Mouse (Mus musculus) intestine, postnatal 0 days (tissue): ENCODE measurements at regions not wholly inside any gene's neighbourhood (a gene's known extent, or its start where the extent isn't known, plus 50 kb on each side); places are given as distances from the start of the nearest gene placed in this dataset.

Experiments used
- ATAC-seq: fragments of 200-750 bp; cut with Nextera tagmentation; 2 replicates; pipeline ENCODE4 v1.8.0; 2017; ENCODE audit warnings: mild to moderate bottlenecking, moderate TSS enrichment, moderate library complexity
- H3K27ac ChIP-seq: fragments of 300-500 bp; sonication (generic); 2 replicates; pipeline ENCODE4 v1.5.1; 2014; ENCODE audit warnings: mild to moderate bottlenecking, low read depth, low read length, moderate library complexity
- H3K27me3 ChIP-seq: fragments of 300-500 bp; sonication (generic); replicated peaks from 2 replicates; pipeline ENCODE4 v1.6.1; 2014; ENCODE audit warnings: low read length, mixed read lengths; ENCODE audit not compliant: control insufficient read depth, insufficient read depth
- H3K36me3 ChIP-seq: fragments of 300-500 bp; sonication (generic); 2 replicates; pipeline ENCODE4 v1.6.1; 2014; ENCODE audit warnings: mild to moderate bottlenecking, moderate library complexity; ENCODE audit not compliant: control insufficient read depth, insufficient read depth
- H3K4me1 ChIP-seq: fragments of 300-500 bp; sonication (generic); replicated peaks from 2 replicates; pipeline ENCODE4 v1.6.1; 2014; ENCODE audit warnings: antibody characterized with exemption, low read length, mixed read lengths; ENCODE audit not compliant: control insufficient read depth, insufficient read depth
- H3K4me2 ChIP-seq: fragments of 300-500 bp; sonication (generic); replicated peaks from 2 replicates; pipeline ENCODE4 v1.6.1; 2014; ENCODE audit warnings: low read depth, mild to moderate bottlenecking, moderate library complexity
- H3K4me3 ChIP-seq: fragments of 300-500 bp; sonication (generic); 2 replicates; pipeline ENCODE4 v1.5.1; 2014; ENCODE audit warnings: low read depth, low read length
- H3K9ac ChIP-seq: fragments of 300-500 bp; sonication (generic); 2 replicates; pipeline ENCODE4 v1.6.1; 2014; ENCODE audit warnings: mild to moderate bottlenecking, low read depth, low read length
- H3K9me3 ChIP-seq: fragments of 300-500 bp; sonication (generic); 2 replicates; pipeline ENCODE4 v1.6.1; 2016; ENCODE audit warnings: mixed run types; ENCODE audit not compliant: control insufficient read depth
- CTCF ChIP-seq: sonication (generic); IDR thresholded peaks from 2 replicates; pipeline ENCODE4 v1.5.1; 2016; ENCODE audit warnings: low read depth, mild to moderate bottlenecking, control low read depth, antibody characterized with exemption, moderate library complexity
- WGBS: fragments of 180-500 bp; shearing (Covaris S2); extraction: QIAGEN DNeasy Blood & Tissue Kit; methylation state at CpG from one replicate; pipeline ENCODE4 v1.1.7; 2014; 5-methylcytosine and 5-hydroxymethylcytosine counted together

DNA sequence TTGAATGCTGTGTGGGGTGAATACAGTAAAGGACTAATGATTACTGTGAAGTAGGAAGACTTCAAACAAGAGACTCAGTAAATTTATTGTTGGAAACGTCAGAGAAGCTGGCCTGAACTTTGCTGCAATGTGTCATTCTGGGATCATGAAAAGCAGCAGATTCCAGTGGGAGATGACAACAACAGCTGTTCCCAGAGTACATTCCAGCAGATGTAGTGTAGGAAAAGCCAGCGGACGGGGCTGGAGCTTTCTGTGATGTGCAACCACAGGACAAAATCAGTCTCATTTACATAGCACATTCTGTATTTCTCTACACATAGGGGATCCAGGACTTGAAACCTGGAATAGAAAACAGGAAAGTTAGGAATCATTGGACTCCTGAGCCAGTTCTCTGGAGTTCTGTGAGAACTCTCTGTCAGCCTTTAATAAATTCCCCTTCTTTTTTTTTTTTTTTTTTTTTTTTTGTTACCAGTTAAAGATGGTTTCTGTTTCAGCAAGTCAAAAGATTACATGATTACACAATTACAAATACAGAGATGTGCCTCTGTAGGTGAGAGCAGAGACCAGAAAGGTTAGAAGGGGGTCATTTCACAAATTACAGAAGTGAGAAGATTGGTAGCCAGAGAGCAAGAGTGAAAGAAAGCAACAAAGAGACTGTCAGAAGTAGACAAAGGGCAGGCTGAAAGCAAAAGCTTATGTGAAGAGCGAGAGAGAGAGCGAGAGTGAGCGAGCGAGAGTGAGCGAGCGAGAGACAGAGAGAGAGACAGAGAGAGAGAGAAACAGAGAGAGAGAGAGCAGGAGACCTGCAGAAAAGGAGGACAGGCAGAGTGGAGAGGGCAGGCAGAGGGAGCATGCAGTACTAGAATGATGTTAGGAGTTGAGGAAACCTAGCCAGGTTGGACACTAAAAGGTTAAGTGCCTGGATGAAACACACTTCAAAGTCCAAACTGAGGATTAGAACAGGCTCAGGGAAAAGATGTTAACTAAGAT, 118.0 kb upstream of the Il6 start:
- no peak for ATAC-seq
- H3K4me1 ChIP-seq = peaks cover 9% of the 10 kb centered on the region; the same call in 1 of the 2 replicates
- peak overlapping the region; percentile 35; the same call in 1 of the 2 replicates for H3K27ac ChIP-seq
- H3K4me3 ChIP-seq = peak overlapping the region; percentile 16; the same call in 1 of the 2 replicates
- 30% methylated on average over 9 of the region's 9 CpGs for WGBS
- no peaks in the 10 kb centered on the region for H3K36me3 ChIP-seq
- H3K4me2 ChIP-seq = peak overlapping the region; percentile 54
- no peak for TF ChIP-seq CTCF
- H3K9me3 ChIP-seq = no peaks in the 10 kb centered on the region
- no peaks in the 10 kb centered on the region for H3K27me3 ChIP-seq
- no peak overlapping the region for H3K9ac ChIP-seq

- Histone ChIP-seq H3K27me3 (no peaks in the 10 kb centered on the region), H3K9ac (no peak overlapping the region), H3K4me3 (no peak overlapping the region), H3K4me1 (peaks cover 9% of the 10 kb centered on the region; the same call in 1 of the 2 replicates), H3K36me3 (no peaks in the 10 kb centered on the region), H3K27ac (no peak overlapping the region), H3K4me2 (no peak overlapping the region), H3K9me3 (no peaks in the 10 kb centered on the region)
- no peak for ATAC-seq
- TF ChIP-seq CTCF = no peak
Measured at GRCm38 (mm10) chr5:29897617-29898016, 115.3 kb upstream of the Il6 start.

GRCm38 (mm10) chr5:29901716-29902115, 111.2 kb upstream of the Il6 start:
- ATAC-seq = no peak
- no peak for TF ChIP-seq CTCF
- Histone ChIP-seq H3K4me3 (no peak overlapping the region), H3K4me2 (no peak overlapping the region), H3K9me3 (no peaks in the 10 kb centered on the region), H3K36me3 (no peaks in the 10 kb centered on the region), H3K27ac (no peak overlapping the region), H3K27me3 (no peaks in the 10 kb centered on the region), H3K9ac (no peak overlapping the region), H3K4me1 (no peaks in the 10 kb centered on the region)
- 81% methylated on average over 2 of the region's 2 CpGs for WGBS

DNA sequence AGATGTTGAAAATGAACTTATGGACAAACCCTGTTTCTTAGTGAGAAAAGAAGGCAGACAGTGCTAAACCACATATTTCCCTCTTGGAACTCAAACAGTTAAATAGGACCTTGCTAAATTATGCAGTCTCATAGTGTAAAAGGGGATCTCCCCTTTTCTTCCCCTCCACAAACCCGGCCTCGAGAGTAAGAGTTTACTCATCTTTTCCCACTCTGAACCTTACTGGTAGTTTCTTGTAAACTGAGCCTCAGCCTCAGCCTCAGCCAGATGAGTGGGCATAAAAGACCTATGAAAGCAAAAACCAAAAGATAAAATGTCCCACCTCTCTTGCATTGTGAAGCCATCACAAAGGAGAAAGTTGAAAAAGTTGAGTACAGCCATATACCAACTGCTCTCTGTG, 92.6 kb upstream of the Il6 start:
- no peaks in the 10 kb centered on the region for H3K27me3 ChIP-seq
- no peak overlapping the region for H3K27ac ChIP-seq
- no peak for ATAC-seq
- no peak overlapping the region for H3K4me3 ChIP-seq
- H3K9me3 ChIP-seq = no peaks in the 10 kb centered on the region
- no peak overlapping the region for H3K4me2 ChIP-seq
- H3K36me3 ChIP-seq = no peaks in the 10 kb centered on the region
- TF ChIP-seq CTCF = no peak
- no peaks in the 10 kb centered on the region for H3K4me1 ChIP-seq
- no peak overlapping the region for H3K9ac ChIP-seq
- WGBS = 56% methylated on average over 2 of the region's 2 CpGs

DNA sequence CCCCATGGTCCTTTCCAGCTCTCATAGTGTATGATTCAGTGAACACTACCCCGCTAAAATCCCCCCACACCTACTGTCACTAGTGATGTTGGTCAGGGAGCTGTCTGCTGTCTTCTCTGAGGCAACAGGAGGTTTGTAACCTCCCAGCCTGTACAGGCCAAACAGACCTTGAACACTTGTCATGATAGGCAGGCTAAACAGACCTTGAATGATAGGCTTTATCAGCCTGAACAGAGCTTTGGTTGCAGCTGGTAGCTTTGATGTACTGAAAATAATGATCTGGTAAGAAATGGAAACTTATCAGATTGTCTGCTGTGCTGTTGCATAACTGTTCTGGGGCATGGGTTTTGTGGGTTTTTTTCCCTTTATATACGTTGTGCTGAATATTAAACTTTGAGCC, 87.4 kb upstream of the Il6 start:
- Histone ChIP-seq H3K4me2 (no peak overlapping the region), H3K9ac (no peak overlapping the region), H3K9me3 (no peaks in the 10 kb centered on the region), H3K4me3 (no peak overlapping the region), H3K27ac (no peak overlapping the region), H3K27me3 (no peaks in the 10 kb centered on the region), H3K36me3 (no peaks in the 10 kb centered on the region), H3K4me1 (no peaks in the 10 kb centered on the region)
- TF ChIP-seq CTCF = no peak
- ATAC-seq = no peak
- 51% methylated on average over 2 of the region's 2 CpGs for WGBS

DNA sequence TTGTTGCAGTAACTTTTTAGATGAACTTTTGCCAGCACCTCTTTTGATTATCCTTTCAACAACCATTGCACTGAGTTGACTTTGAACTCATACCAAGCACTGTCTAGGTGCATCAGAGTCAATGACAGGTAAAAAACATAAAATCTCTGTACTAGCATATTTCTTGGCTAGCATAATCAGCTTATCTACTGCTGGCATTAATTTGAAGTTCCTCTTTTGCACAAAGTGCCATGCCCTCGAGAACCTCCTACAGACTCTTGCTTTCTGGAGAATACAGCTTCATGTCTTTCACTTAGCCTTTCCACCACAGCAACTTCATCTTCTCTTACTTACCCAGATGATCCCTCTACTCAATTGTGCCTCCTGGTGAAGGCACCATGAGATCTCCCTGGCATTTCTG, 85.3 kb upstream of the Il6 start:
- Histone ChIP-seq H3K4me1 (no peaks in the 10 kb centered on the region), H3K27ac (no peak overlapping the region), H3K9me3 (no peaks in the 10 kb centered on the region), H3K4me2 (no peak overlapping the region), H3K9ac (no peak overlapping the region), H3K36me3 (no peaks in the 10 kb centered on the region), H3K27me3 (no peaks in the 10 kb centered on the region), H3K4me3 (no peak overlapping the region)
- TF ChIP-seq CTCF = no peak
- ATAC-seq = no peak
- 42% methylated on average over 1 of the region's 1 CpGs for WGBS
